Mouse (Mus musculus) hindbrain, embryonic 10.5 days (tissue): ENCODE data around the gene Plaur. TPM values are rescaled to one million over a fixed set of nuclear protein-coding genes. Genes with fewer than 3 reads are reported as not detected.

ENCODE experiments used
- DNase-seq: peaks from one replicate; pipeline ENCODE4 v3.0.0-alpha.2; 2017; ENCODE audit warnings: low spot score
- H3K27ac ChIP-seq: fragments of 300-500 bp; sonication (generic); 2 replicates; pipeline ENCODE4 v1.5.1; 2016; ENCODE audit warnings: mild to moderate bottlenecking, moderate library complexity
- H3K27me3 ChIP-seq: fragments of 300-500 bp; sonication (generic); 2 replicates; pipeline ENCODE4 v1.6.1; 2016; ENCODE audit warnings: mild to moderate bottlenecking; ENCODE audit not compliant: poor library complexity, insufficient read depth, severe bottlenecking
- H3K36me3 ChIP-seq: fragments of 300-500 bp; sonication (generic); 2 replicates; pipeline ENCODE4 v1.6.1; 2016; ENCODE audit warnings: mild to moderate bottlenecking, moderate library complexity
- H3K4me1 ChIP-seq: fragments of 300-500 bp; sonication (generic); replicated peaks from 2 replicates; pipeline ENCODE4 v1.6.1; 2016; ENCODE audit warnings: mild to moderate bottlenecking
- H3K4me3 ChIP-seq: fragments of 300-500 bp; sonication (generic); 2 replicates; pipeline ENCODE4 v1.5.1; 2016; ENCODE audit warnings: mild to moderate bottlenecking, moderate library complexity
- H3K9me3 ChIP-seq: fragments of 300-500 bp; sonication (generic); 2 replicates; pipeline ENCODE4 v1.6.1; 2016; ENCODE audit warnings: mild to moderate bottlenecking, moderate library complexity
- WGBS: fragments of 180-500 bp; shearing (Covaris S2); methylation state at CpG from one replicate; pipeline ENCODE4 v1.1.7; 2016; 5-methylcytosine and 5-hydroxymethylcytosine counted together
- polyA plus RNA-seq: library from polyadenylated mRNA; unstranded; fragments of >200 nt; fragmentation: Nextera tagmentation; extraction: Ambion mirVana; gene quantifications from 2 replicates; pipeline ENCODE4 v1.2.1, GENCODE M21; 2016

Plaur gene
- polyA plus RNA-seq, 1 experiment from 2014 or later, result 1.9 TPM

- Histone ChIP-seq H3K4me3 (no peak within 1 kb of the TSS), H3K27ac (no peak within 1 kb of the TSS), H3K9me3 (0 out of 2 replicates have a peak, but pooled peaks cover 3% of the 10 kb centered on the region), H3K27me3 (no peaks in the 10 kb centered on the region), H3K36me3 (no peaks in the 10 kb centered on the region), H3K4me1 (no peaks in the 10 kb centered on the region)
- DNase-seq, result no peak
- 89% methylated on average over 9 of the region's 9 CpGs for WGBS
Observed at GRCm38 (mm10) chr7:24451855-24452311, 10.4 kb upstream of the Plaur start, which contains the start of gene Irgc1. Gene Irgc1 (minus strand): TSS chr7:24452297.

GRCm38 (mm10) chr7:24454199-24454598 lies 8.1 kb upstream of the Plaur start:
- H3K9me3 ChIP-seq, result no peaks in the 10 kb centered on the region
- H3K36me3 ChIP-seq, result no peaks in the 10 kb centered on the region
- H3K4me3 ChIP-seq, result no peak overlapping the region
- H3K4me1 ChIP-seq, result no peaks in the 10 kb centered on the region
- H3K27ac ChIP-seq, result no peak overlapping the region
- 73% methylated on average over 2 of the region's 2 CpGs for WGBS
- no peak for DNase-seq
- H3K27me3 ChIP-seq, result no peaks in the 10 kb centered on the region

GRCm38 (mm10) chr7:24455726-24456125 lies 6.6 kb upstream of the Plaur start:
- no peaks in the 10 kb centered on the region for H3K36me3 ChIP-seq
- H3K4me3 ChIP-seq, result no peak overlapping the region
- no peaks in the 10 kb centered on the region for H3K27me3 ChIP-seq
- no peaks in the 10 kb centered on the region for H3K9me3 ChIP-seq
- H3K4me1 ChIP-seq, result no peaks in the 10 kb centered on the region
- 84% methylated on average over 5 of the region's 5 CpGs for WGBS
- no peak overlapping the region for H3K27ac ChIP-seq
- DNase-seq, result no peak

GRCm38 (mm10) chr7:24457726-24458370 lies 4.4 kb upstream of the Plaur start:
- H3K36me3 ChIP-seq, result no peaks in the 10 kb centered on the region
- H3K27me3 ChIP-seq, result peaks cover 6% of the 10 kb centered on the region; the same call in 1 of the 2 replicates
- no peak overlapping the region for H3K27ac ChIP-seq
- H3K4me1 ChIP-seq, result peaks cover 8% of the 10 kb centered on the region
- no peak for DNase-seq
- WGBS, result 73% methylated on average over 10 of the region's 10 CpGs
- no peaks in the 10 kb centered on the region for H3K9me3 ChIP-seq
- H3K4me3 ChIP-seq, result no peak overlapping the region

GRCm38 (mm10) chr7:24459440-24459839 lies 2.8 kb upstream of the Plaur start:
- H3K9me3 ChIP-seq, result no peaks in the 10 kb centered on the region
- peaks cover 13% of the 10 kb centered on the region for H3K4me1 ChIP-seq
- H3K27me3 ChIP-seq, result peaks cover 11% of the 10 kb centered on the region; the same call in 1 of the 2 replicates
- H3K4me3 ChIP-seq, result no peak overlapping the region
- DNase-seq, result no peak
- H3K27ac ChIP-seq, result no peak overlapping the region
- no peaks in the 10 kb centered on the region for H3K36me3 ChIP-seq
- 81% methylated on average over 5 of the region's 5 CpGs for whole genome bisulfite sequencing

- 72% methylated on average over 3 of the region's 3 CpGs for WGBS
- peaks cover 13% of the 10 kb centered on the region for H3K4me1 ChIP-seq
- H3K27ac ChIP-seq, result no peak overlapping the region
- H3K27me3 ChIP-seq, result peaks cover 11% of the 10 kb centered on the region; the same call in 1 of the 2 replicates
- no peaks in the 10 kb centered on the region for H3K36me3 ChIP-seq
- H3K9me3 ChIP-seq, result no peaks in the 10 kb centered on the region
- no peak for DNase-seq
- H3K4me3 ChIP-seq, result no peak overlapping the region
Observed at GRCm38 (mm10) chr7:24459843-24460242, 2.4 kb upstream of the Plaur start.

- no peaks in the 10 kb centered on the region for H3K36me3 ChIP-seq
- H3K27ac ChIP-seq, result no peak overlapping the region
- H3K4me1 ChIP-seq, result peaks cover 13% of the 10 kb centered on the region
- H3K27me3 ChIP-seq, result peaks cover 11% of the 10 kb centered on the region; the same call in 1 of the 2 replicates
- no peaks in the 10 kb centered on the region for H3K9me3 ChIP-seq
- no peak overlapping the region for H3K4me3 ChIP-seq
- no peak for DNase-seq
- WGBS, result 71% methylated on average over 14 of the region's 14 CpGs
Observed at GRCm38 (mm10) chr7:24461376-24462051, 770 bp upstream of the Plaur start.

GRCm38 (mm10) chr7:24466835-24467234 lies 4.6 kb downstream of the Plaur start:
- H3K36me3 ChIP-seq, result no peaks in the 10 kb centered on the region
- H3K4me3 ChIP-seq, result no peak overlapping the region
- no peak overlapping the region for H3K27ac ChIP-seq
- WGBS, result 91% methylated on average over 6 of the region's 6 CpGs
- H3K4me1 ChIP-seq, result peaks cover 13% of the 10 kb centered on the region
- peaks cover 12% of the 10 kb centered on the region; the same call in 1 of the 2 replicates for H3K9me3 ChIP-seq
- DNase-seq, result no peak
- peaks cover 11% of the 10 kb centered on the region; the same call in 1 of the 2 replicates for H3K27me3 ChIP-seq

- H3K36me3 ChIP-seq, result no peaks in the 10 kb centered on the region
Observed at GRCm38 (mm10) chr7:24467886-24468285, 5.6 kb downstream of the Plaur start.

GRCm38 (mm10) chr7:24469126-24469525 lies 6.8 kb downstream of the Plaur start:
- 89% methylated on average over 3 of the region's 3 CpGs for WGBS
- Histone ChIP-seq H3K27me3 (no peaks in the 10 kb centered on the region), H3K4me3 (no peak overlapping the region), H3K9me3 (peaks cover 12% of the 10 kb centered on the region; the same call in 1 of the 2 replicates), H3K27ac (no peak overlapping the region), H3K4me1 (no peaks in the 10 kb centered on the region), H3K36me3 (no peaks in the 10 kb centered on the region)
- DNase-seq, result no peak

More at GRCm38 (mm10) chr7:24467886-24468285, 5.6 kb downstream of the Plaur start:
- peaks cover 5% of the 10 kb centered on the region for H3K4me1 ChIP-seq
- H3K9me3 ChIP-seq, result peaks cover 12% of the 10 kb centered on the region; the same call in 1 of the 2 replicates
- H3K4me3 ChIP-seq, result no peak overlapping the region
- DNase-seq, result no peak
- H3K27ac ChIP-seq, result no peak overlapping the region
- 88% methylated on average over 5 of the region's 5 CpGs for WGBS
- H3K27me3 ChIP-seq, result peaks cover 5% of the 10 kb centered on the region; the same call in 1 of the 2 replicates

- 95% methylated on average over 7 of the region's 7 CpGs for WGBS
- no peaks in the 10 kb centered on the region for H3K36me3 ChIP-seq
- peaks cover 12% of the 10 kb centered on the region; the same call in 1 of the 2 replicates for H3K9me3 ChIP-seq
- DNase-seq, result no peak
- H3K4me3 ChIP-seq, result no peak overlapping the region
- peaks cover 4% of the 10 kb centered on the region for H3K4me1 ChIP-seq
- no peak overlapping the region for H3K27ac ChIP-seq
- no peaks in the 10 kb centered on the region for H3K27me3 ChIP-seq
Observed at GRCm38 (mm10) chr7:24470356-24470755, 8.1 kb downstream of the Plaur start.

GRCm38 (mm10) chr7:24472442-24472841 lies 10.2 kb downstream of the Plaur start:
- H3K9me3 ChIP-seq, result peaks cover 12% of the 10 kb centered on the region; the same call in 1 of the 2 replicates
- H3K27ac ChIP-seq, result no peak overlapping the region
- peaks cover 4% of the 10 kb centered on the region for H3K4me1 ChIP-seq
- WGBS, result 87% methylated on average over 6 of the region's 6 CpGs
- no peaks in the 10 kb centered on the region for H3K36me3 ChIP-seq
- DNase-seq, result no peak
- no peak overlapping the region for H3K4me3 ChIP-seq
- H3K27me3 ChIP-seq, result no peaks in the 10 kb centered on the region

GRCm38 (mm10) chr7:24472937-24473336 lies 10.7 kb downstream of the Plaur start:
- WGBS, result 74% methylated on average over 7 of the region's 7 CpGs
- Histone ChIP-seq H3K4me3 (no peak overlapping the region), H3K27me3 (no peaks in the 10 kb centered on the region), H3K9me3 (peaks cover 14% of the 10 kb centered on the region; the same call in 1 of the 2 replicates), H3K27ac (no peak overlapping the region), H3K4me1 (peaks cover 4% of the 10 kb centered on the region), H3K36me3 (no peaks in the 10 kb centered on the region)
- DNase-seq, result peak; percentile 30
